Mouse (Mus musculus) lung, embryonic 16.5 days (tissue): ENCODE data around the gene Alox12b. TPM values are rescaled to one million over a fixed set of nuclear protein-coding genes. Genes with fewer than 3 reads are reported as not detected.

Experiments
- ATAC-seq: fragments of 200-750 bp; cut with Nextera tagmentation; 2 replicates; pipeline ENCODE4 v1.8.0; 2017; ENCODE audit warnings: low read depth, mild to moderate bottlenecking, moderate library complexity
- H3K27ac ChIP-seq: fragments of 300-500 bp; sonication (generic); 2 replicates; pipeline ENCODE4 v1.5.1; 2014; ENCODE audit warnings: mild to moderate bottlenecking, control low read depth, low read length
- H3K27me3 ChIP-seq: fragments of 300-500 bp; sonication (generic); 2 replicates; pipeline ENCODE4 v1.6.1; 2014; ENCODE audit warnings: low read depth, low read length, mixed read lengths; ENCODE audit not compliant: control insufficient read depth, insufficient read depth
- H3K36me3 ChIP-seq: fragments of 300-500 bp; sonication (generic); 2 replicates; pipeline ENCODE4 v1.6.1; 2014; ENCODE audit warnings: low read length; ENCODE audit not compliant: control insufficient read depth, insufficient read depth
- H3K4me1 ChIP-seq: fragments of 300-500 bp; sonication (generic); replicated peaks from 2 replicates; pipeline ENCODE4 v1.6.1; 2014; ENCODE audit warnings: low read length, mixed read lengths; ENCODE audit not compliant: control insufficient read depth, insufficient read depth
- H3K4me2 ChIP-seq: fragments of 300-500 bp; sonication (generic); 2 replicates; pipeline ENCODE4 v1.6.1; 2014; ENCODE audit warnings: low read depth, low read length, control low read depth
- H3K4me3 ChIP-seq: fragments of 300-500 bp; sonication (generic); 2 replicates; pipeline ENCODE4 v1.5.1; 2014; ENCODE audit warnings: mild to moderate bottlenecking, low read length, control low read depth
- H3K9ac ChIP-seq: fragments of 300-500 bp; sonication (generic); 2 replicates; pipeline ENCODE4 v1.6.1; 2014; ENCODE audit warnings: low read length, control low read depth
- H3K9me3 ChIP-seq: fragments of 300-500 bp; sonication (generic); 2 replicates; pipeline ENCODE4 v1.6.1; 2016; ENCODE audit warnings: low read length; ENCODE audit not compliant: control insufficient read depth
- WGBS: fragments of 180-500 bp; shearing (Covaris S2); extraction: QIAGEN DNeasy Blood & Tissue Kit; methylation state at CpG from one replicate; pipeline ENCODE4 v1.1.7; 2014; 5-methylcytosine and 5-hydroxymethylcytosine counted together
- polyA plus RNA-seq: library from polyadenylated mRNA; unstranded; fragments of >200 nt; fragmentation: Nextera tagmentation; extraction: Ambion mirVana; gene quantifications from 2 replicates; pipeline ENCODE4 v1.2.1, GENCODE M21; 2015

Gene Alox12b
- 0.33 TPM in 1 of 2 replicates, not detected in the other for polyA plus RNA-seq

- Histone ChIP-seq H3K4me1 (no peaks in the 10 kb centered on the region), H3K9me3 (no peaks in the 10 kb centered on the region), H3K27me3 (peaks cover 22% of the 10 kb centered on the region), H3K4me2 (no peak within 1 kb of the TSS), H3K4me3 (no peak within 1 kb of the TSS), H3K36me3 (no peaks in the 10 kb centered on the region), H3K27ac (no peak within 1 kb of the TSS), H3K9ac (no peak within 1 kb of the TSS)
- peak; percentile 34; the same call in 1 of the 2 replicates for ATAC-seq
- 3% methylated on average over 18 of the region's 18 CpGs for WGBS
Observed at GRCm38 (mm10) chr11:69156800-69157199, at the start of gene Alox12b. Alox12b (plus strand) TSS chr11:69156989.

DNA sequence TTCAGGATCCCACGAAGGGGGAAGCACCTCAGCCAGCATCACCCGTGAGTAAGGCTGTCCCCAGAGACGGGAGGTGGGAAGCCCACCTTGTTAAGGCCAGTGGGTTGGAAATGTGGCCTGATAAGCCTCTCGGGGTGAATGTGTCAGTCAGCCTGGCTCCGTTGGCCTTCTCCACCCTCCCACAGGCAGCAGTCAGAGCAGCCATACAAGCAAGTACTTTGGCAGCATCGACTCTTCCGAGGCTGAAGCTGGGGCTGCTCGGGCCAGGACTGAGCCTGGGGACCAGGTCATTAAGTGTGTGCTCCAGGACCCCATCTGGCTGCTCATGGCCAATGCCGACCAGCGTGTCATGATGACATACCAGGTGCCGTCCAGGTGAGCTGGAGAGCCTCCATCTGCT is 49.1 kb upstream of the Alox12b start:
- ATAC-seq, result no peak
- Histone ChIP-seq H3K4me1 (peaks cover 11% of the 10 kb centered on the region; the same call in 1 of the 2 replicates), H3K36me3 (peaks cover 62% of the 10 kb centered on the region), H3K27me3 (no peaks in the 10 kb centered on the region), H3K9ac (no peak overlapping the region), H3K4me2 (no peak overlapping the region), H3K27ac (no peak overlapping the region), H3K4me3 (no peak overlapping the region), H3K9me3 (no peaks in the 10 kb centered on the region)
- WGBS, result 88% methylated on average over 11 of the region's 11 CpGs

DNA sequence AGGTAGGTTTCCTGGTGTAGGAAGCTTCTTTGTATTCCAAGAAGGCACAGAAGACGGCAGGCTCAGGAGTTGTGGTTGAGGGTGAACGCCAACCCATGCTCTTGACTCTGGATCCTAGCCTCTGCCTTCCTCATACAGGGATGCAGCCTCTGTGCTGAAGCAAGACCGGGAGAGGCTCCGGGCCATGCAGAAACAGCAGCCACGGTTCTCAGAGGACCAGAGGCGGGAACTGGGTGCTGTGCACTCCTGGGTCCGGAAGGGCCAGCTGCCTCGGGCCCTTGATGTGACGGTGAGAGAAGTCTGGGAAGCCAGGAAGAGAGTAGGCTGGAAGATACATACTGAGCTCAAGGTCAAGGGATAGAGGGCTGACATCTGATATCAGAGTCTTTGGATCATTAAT is 48.6 kb upstream of the Alox12b start:
- no peak for ATAC-seq

DNA sequence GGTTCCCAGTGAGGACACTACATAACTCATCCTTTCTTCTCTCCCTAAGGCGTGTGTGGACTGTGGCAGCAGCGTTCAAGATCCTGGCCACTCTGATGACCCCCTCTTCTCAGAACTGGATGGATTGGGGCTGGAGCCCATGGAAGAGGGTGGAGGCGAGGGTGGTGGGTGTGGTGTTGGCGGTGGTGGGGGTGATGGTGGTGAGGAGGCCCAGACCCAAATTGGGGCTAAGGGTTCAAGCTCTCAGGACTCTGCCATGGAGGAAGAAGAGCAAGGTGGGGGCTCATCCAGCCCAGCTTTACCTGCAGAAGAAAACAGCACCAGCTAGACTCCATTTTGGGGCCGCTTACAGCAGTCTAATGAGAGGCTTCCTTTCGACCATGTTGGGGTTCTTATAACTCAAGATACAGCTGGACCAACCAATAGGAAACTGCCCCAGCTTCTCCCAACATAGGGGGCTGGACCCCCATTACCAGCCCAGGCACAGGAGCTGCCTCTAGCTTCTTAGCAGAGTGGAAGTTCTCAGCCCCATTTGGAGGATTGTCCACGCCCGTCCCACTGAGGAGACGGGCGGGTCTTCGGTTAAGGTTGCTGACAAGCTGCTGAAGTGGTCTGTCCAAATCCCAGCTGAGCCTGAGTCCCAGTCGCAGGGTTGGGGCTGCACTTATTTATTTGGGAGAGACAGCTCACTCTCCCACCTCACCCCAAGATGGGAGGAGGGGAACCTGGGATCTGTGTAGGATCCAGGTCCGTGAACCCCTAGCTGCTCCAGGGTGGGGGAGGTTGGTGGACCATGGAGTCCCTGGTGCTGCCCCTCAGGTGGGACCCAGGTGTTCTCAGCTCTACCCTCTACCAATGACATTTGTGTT is 47.5 kb upstream of the Alox12b start:
- Histone ChIP-seq H3K4me3 (no peak overlapping the region), H3K27me3 (no peaks in the 10 kb centered on the region), H3K4me2 (no peak overlapping the region), H3K27ac (no peak overlapping the region), H3K9me3 (no peaks in the 10 kb centered on the region), H3K36me3 (peaks cover 46% of the 10 kb centered on the region), H3K4me1 (peaks cover 11% of the 10 kb centered on the region; the same call in 1 of the 2 replicates), H3K9ac (no peak overlapping the region)
- ATAC-seq, result no peak
- 81% methylated on average over 13 of the region's 13 CpGs for WGBS

More for the DNA sequence above, 48.6 kb upstream of the Alox12b start:
- H3K36me3 ChIP-seq, result peaks cover 57% of the 10 kb centered on the region
- H3K27me3 ChIP-seq, result no peaks in the 10 kb centered on the region
- H3K4me2 ChIP-seq, result no peak overlapping the region
- H3K4me1 ChIP-seq, result peaks cover 11% of the 10 kb centered on the region; the same call in 1 of the 2 replicates
- no peak overlapping the region for H3K27ac ChIP-seq
- no peak overlapping the region for H3K9ac ChIP-seq
- 89% methylated on average over 9 of the region's 9 CpGs for WGBS
- H3K9me3 ChIP-seq, result no peaks in the 10 kb centered on the region
- no peak overlapping the region for H3K4me3 ChIP-seq

DNA sequence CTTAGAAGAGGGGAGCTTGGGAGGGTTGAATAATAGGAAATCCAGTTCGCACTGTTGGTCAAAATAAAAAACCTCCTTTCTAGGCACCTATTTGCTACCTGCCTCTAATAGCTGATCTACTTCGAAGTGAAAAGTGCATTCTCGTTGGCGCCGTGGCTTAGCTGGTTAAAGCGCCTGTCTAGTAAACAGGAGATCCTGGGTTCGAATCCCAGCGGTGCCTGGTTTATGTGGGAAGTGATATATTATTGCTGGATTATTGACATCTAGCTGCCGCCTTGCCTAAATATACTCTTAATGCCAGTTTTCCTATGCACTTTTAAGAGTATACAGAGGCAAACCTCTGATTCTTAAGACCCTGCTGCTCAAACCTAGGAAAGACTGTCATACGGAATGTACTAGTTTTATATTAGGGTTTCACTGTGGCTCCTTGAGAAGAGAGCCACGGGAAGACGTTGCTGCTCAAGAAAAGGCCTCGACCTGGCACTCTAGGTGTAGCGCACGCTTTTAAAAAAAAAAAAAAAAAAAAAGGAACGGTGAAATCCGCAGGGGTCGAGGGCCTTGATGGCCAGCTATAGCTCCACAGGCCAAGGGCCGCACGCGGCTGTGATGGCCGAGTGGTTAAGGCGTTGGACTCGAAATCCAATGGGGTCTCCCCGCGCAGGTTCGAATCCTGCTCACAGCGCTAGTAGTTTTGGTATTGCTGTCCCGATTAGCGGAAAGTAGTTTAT is 46.3 kb upstream of the Alox12b start:
- peak; percentile 81 for ATAC-seq
- Histone ChIP-seq H3K4me2 (peak overlapping the region; percentile 65), H3K4me1 (peaks cover 11% of the 10 kb centered on the region; the same call in 1 of the 2 replicates), H3K9me3 (no peaks in the 10 kb centered on the region), H3K9ac (peak overlapping the region; percentile 64), H3K27me3 (no peaks in the 10 kb centered on the region), H3K36me3 (peaks cover 34% of the 10 kb centered on the region), H3K27ac (peak overlapping the region; percentile 45; the same call in 1 of the 2 replicates), H3K4me3 (peak overlapping the region; percentile 55)
- WGBS, result under 1% methylated on average over 29 of the region's 30 CpGs

DNA sequence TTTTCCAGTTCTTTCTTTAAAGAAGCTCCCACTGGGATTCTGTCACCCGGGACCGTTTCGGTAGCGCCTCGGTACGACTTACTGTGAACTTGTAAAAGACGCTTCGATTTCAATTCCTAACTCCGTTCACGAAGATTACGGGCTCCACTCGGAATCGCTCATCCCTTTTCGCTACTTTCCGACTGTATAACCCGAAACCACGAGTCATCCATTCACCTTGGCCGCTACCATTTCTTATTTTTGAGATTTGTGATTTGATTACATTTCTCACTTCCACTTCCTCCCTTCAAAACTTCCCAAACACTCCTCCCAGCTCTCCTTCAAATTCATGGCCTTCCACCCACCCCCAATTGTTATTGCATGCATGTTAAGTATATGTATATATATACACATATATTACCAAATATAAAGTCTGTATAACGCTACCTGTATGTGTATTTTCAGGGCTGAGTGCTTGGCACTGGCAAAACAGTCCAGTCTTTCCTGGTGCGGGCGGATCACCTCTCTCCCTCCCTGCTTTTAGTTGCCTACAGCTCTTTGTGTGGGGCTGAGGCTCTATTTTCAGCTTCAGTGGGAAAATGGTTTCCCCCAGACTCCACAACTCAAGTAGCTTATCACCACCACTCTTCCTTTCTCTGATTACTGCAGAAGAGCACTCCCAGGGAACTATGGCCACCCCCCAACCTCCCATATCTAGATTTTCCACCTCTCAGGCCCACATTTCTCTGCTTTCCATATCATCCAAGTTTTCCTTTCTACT is 45.6 kb upstream of the Alox12b start:
- WGBS, result 5% methylated on average over 21 of the region's 21 CpGs
- H3K4me1 ChIP-seq, result peaks cover 11% of the 10 kb centered on the region; the same call in 1 of the 2 replicates
- H3K27me3 ChIP-seq, result no peaks in the 10 kb centered on the region
- H3K36me3 ChIP-seq, result peaks cover 27% of the 10 kb centered on the region
- H3K27ac ChIP-seq, result no peak overlapping the region
- H3K9ac ChIP-seq, result peak overlapping the region; percentile 64
- ATAC-seq, result 0 out of 2 replicates have a peak, but pooled peaks have one; percentile 1
- H3K9me3 ChIP-seq, result no peaks in the 10 kb centered on the region
- H3K4me2 ChIP-seq, result peak overlapping the region; percentile 65
- peak overlapping the region; percentile 55 for H3K4me3 ChIP-seq

DNA sequence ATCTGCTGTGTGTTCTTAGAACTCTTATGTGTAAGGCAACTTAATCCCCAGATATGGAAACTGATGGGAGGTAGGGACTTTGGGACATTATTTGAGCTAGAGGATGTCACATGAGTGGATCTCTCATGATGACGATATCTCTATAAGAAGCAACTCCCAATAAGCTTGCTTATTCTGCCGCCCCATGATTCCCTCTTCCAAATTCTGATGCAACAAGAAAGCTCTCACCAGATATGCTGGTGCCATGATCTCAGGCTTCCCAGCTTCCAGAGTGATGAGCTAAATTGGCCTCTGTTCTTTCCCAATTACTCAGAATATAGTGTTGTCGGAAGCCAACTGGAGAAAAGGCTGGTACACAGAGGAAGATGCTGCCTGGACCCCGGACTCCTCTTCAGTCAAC is 44.9 kb upstream of the Alox12b start:
- H3K4me3 ChIP-seq, result no peak overlapping the region
- H3K4me2 ChIP-seq, result no peak overlapping the region; the same call in 1 of the 2 replicates
- H3K27me3 ChIP-seq, result no peaks in the 10 kb centered on the region
- H3K27ac ChIP-seq, result no peak overlapping the region
- no peak for ATAC-seq
- WGBS, result 60% methylated on average over 4 of the region's 4 CpGs
- H3K9me3 ChIP-seq, result no peaks in the 10 kb centered on the region
- H3K36me3 ChIP-seq, result peaks cover 24% of the 10 kb centered on the region
- peaks cover 11% of the 10 kb centered on the region; the same call in 1 of the 2 replicates for H3K4me1 ChIP-seq
- no peak overlapping the region for H3K9ac ChIP-seq

- H3K9me3 ChIP-seq, result no peaks in the 10 kb centered on the region
- H3K36me3 ChIP-seq, result peaks cover 6% of the 10 kb centered on the region
- H3K27me3 ChIP-seq, result no peaks in the 10 kb centered on the region
- 58% methylated on average over 3 of the region's 3 CpGs for WGBS
- peaks cover 16% of the 10 kb centered on the region; the same call in 1 of the 2 replicates for H3K4me1 ChIP-seq
- no peak overlapping the region for H3K4me3 ChIP-seq
- H3K9ac ChIP-seq, result no peak overlapping the region
- no peak for ATAC-seq
- H3K4me2 ChIP-seq, result no peak overlapping the region
- no peak overlapping the region for H3K27ac ChIP-seq
Observed at GRCm38 (mm10) chr11:69114018-69114417, 42.8 kb upstream of the Alox12b start.
